Mouse (Mus musculus): Measurements from ENCODE around the gene Iqgap1. TPM values are rescaled to one million over a fixed set of nuclear protein-coding genes. Genes with fewer than 3 reads are reported as not detected.
"Not testable (repeated sequence)": the region's sequence is repeated elsewhere in the genome, so short reads cannot be mapped to it uniquely, and the experiment has no call there.

The Iqgap1 gene
- total and polyA plus RNA-seq, 2 experiments from 2014 or later: 11.5 to 35.9 TPM

- Histone ChIP-seq H3K9ac (no peak overlapping the region), H3K4me3 (ENCODE audit: low read depth, low read length) (no peak overlapping the region), H3K36me3 (ENCODE audit: insufficient read depth) (peaks cover 66% of the 10 kb centered on the region), H3K9me3 (ENCODE audit: low read length) (no peaks in the 10 kb centered on the region), H3K27me3 (ENCODE audit: insufficient read depth, low read length) (no peaks in the 10 kb centered on the region), H3K4me1 (ENCODE audit: insufficient read depth) (no peaks in the 10 kb centered on the region), H3K4me2 (ENCODE audit: low read depth) (no peak overlapping the region), H3K27ac (ENCODE audit: low read depth, low read length) (no peak overlapping the region)
- DNase-seq (no peak), ATAC-seq (no peak)
- TF ChIP-seq CTCF (IDR thresholded peaks at IDR 0.05; ENCODE audit: low read depth): no peak
- 62% methylated on average over 2 of the region's 2 CpGs for WGBS
Measured at GRCm38 (mm10) chr7:80753613-80754012, 72.2 kb downstream of the Iqgap1 start.

DNA sequence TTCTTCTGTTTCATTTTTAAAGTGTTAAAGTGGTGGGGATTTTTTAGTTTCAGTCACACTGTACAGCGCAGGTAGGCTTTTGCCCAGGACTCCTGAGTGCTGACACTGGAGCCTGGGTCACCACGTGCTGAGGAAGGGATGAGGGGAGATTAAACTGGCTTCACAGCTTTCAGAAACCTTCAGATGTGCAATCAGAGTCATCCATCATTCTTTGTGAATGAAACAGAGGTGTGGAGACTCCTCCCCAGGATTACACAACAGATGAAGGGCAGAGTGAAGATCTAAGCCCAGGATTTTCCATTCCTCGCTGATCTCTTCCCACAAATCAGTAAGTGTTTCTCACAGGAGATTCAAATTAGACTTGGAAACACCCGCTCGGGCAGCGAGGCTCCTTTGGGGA lies 76.2 kb downstream of the Iqgap1 start:
- Histone ChIP-seq H3K9ac (no peak overlapping the region), H3K4me3 (ENCODE audit: low read depth, low read length) (no peak overlapping the region), H3K27me3 (ENCODE audit: insufficient read depth, low read length) (no peaks in the 10 kb centered on the region), H3K36me3 (ENCODE audit: insufficient read depth) (peaks cover 59% of the 10 kb centered on the region), H3K4me1 (ENCODE audit: insufficient read depth) (0 out of 2 replicates have a peak, but pooled peaks cover 5% of the 10 kb centered on the region), H3K4me2 (ENCODE audit: low read depth) (no peak overlapping the region), H3K9me3 (ENCODE audit: low read length) (no peaks in the 10 kb centered on the region), H3K27ac (ENCODE audit: low read depth, low read length) (no peak overlapping the region)
- no peak for ATAC-seq
- DNase-seq: no peak
- 75% methylated on average over 6 of the region's 6 CpGs for WGBS
- TF ChIP-seq CTCF (IDR thresholded peaks at IDR 0.05; ENCODE audit: low read depth): no peak

- H3K9me3 ChIP-seq (ENCODE audit: low read length); H3K4me1 ChIP-seq (ENCODE audit: insufficient read depth); DNase-seq; ATAC-seq; H3K27ac ChIP-seq (ENCODE audit: low read depth, low read length); H3K9ac ChIP-seq; H3K4me3 ChIP-seq (ENCODE audit: low read depth, low read length); H3K4me2 ChIP-seq (ENCODE audit: low read depth); H3K27me3 ChIP-seq (ENCODE audit: insufficient read depth, low read length): not testable (repeated sequence)
- H3K36me3 ChIP-seq (ENCODE audit: insufficient read depth): peaks cover 64% of the 10 kb centered on the region
- WGBS: 96% methylated on average over 10 of the region's 10 CpGs
Measured at GRCm38 (mm10) chr7:80749109-80749508, 76.7 kb downstream of the Iqgap1 start.

- peaks cover 65% of the 10 kb centered on the region for H3K36me3 ChIP-seq (ENCODE audit: insufficient read depth)
- TF ChIP-seq CTCF (IDR thresholded peaks at IDR 0.05; ENCODE audit: low read depth): no peak
- 59% methylated on average over 7 of the region's 7 CpGs for whole genome bisulfite sequencing
Measured at GRCm38 (mm10) chr7:80747371-80747770, 78.4 kb downstream of the Iqgap1 start.

DNA sequence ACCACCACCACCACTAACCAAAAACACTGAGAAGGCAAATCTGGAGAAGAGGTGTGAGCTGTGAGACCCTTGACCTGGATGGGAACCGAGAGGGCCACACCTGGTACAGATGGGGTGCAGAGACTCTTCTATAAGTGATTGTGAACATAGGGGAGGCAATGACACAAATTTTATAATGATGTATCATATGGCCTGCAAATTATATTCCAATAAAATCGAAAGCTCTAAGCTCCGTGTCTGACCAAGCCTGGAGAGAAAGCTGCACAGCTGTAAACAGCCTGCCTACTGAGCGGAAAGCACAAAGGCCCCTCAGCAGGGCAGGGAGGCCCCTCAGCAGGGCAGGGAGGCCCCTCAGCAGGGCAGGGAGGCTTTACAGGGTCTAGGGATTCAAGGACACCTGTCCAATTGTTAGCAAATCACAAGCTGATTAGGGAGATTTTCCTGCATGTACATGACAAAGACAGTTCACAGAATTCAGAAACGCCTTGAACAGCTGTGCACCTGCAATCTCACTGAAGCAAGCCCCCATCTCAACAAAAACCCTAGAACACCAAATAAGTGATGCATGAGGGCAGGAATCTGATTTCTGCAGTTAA lies 79.5 kb downstream of the Iqgap1 start:
- Histone ChIP-seq H3K36me3 (ENCODE audit: insufficient read depth) (peaks cover 64% of the 10 kb centered on the region), H3K4me2 (ENCODE audit: low read depth) (no peak overlapping the region), H3K27me3 (ENCODE audit: insufficient read depth, low read length) (no peaks in the 10 kb centered on the region), H3K4me1 (ENCODE audit: insufficient read depth) (0 out of 2 replicates have a peak, but pooled peaks cover 5% of the 10 kb centered on the region), H3K27ac (ENCODE audit: low read depth, low read length) (0 out of 2 replicates have a peak overlapping the region, but pooled peaks have one; percentile 21), H3K4me3 (ENCODE audit: low read depth, low read length) (no peak overlapping the region), H3K9me3 (ENCODE audit: low read length) (no peaks in the 10 kb centered on the region), H3K9ac (peak overlapping the region; percentile 18; the same call in 1 of the 2 replicates)
- 17% methylated on average over 5 of the region's 5 CpGs for WGBS
- no peak for TF ChIP-seq CTCF (IDR thresholded peaks at IDR 0.05; ENCODE audit: low read depth)
- ATAC-seq (0 out of 2 replicates have a peak, but pooled peaks have one; percentile 27), DNase-seq (no peak)

More at GRCm38 (mm10) chr7:80747371-80747770, 78.4 kb downstream of the Iqgap1 start:
- no peak overlapping the region for H3K4me2 ChIP-seq (ENCODE audit: low read depth)
- H3K27ac ChIP-seq (ENCODE audit: low read depth, low read length): no peak overlapping the region
- 0 out of 2 replicates have a peak, but pooled peaks cover 5% of the 10 kb centered on the region for H3K4me1 ChIP-seq (ENCODE audit: insufficient read depth)
- no peak for ATAC-seq
- no peak for DNase-seq
- no peaks in the 10 kb centered on the region for H3K9me3 ChIP-seq (ENCODE audit: low read length)
- H3K27me3 ChIP-seq (ENCODE audit: insufficient read depth, low read length): no peaks in the 10 kb centered on the region
- no peak overlapping the region for H3K9ac ChIP-seq
- no peak overlapping the region for H3K4me3 ChIP-seq (ENCODE audit: low read depth, low read length)

- no peaks in the 10 kb centered on the region for H3K27me3 ChIP-seq (ENCODE audit: insufficient read depth, low read length)
- H3K9ac ChIP-seq: no peak overlapping the region
- WGBS: 7% methylated on average over 3 of the region's 3 CpGs
- no peak overlapping the region for H3K4me3 ChIP-seq (ENCODE audit: low read depth, low read length)
- peak; percentile 36; the same call in 1 of the 2 replicates for ATAC-seq
- no peaks in the 10 kb centered on the region for H3K9me3 ChIP-seq (ENCODE audit: low read length)
- H3K4me1 ChIP-seq (ENCODE audit: insufficient read depth): 0 out of 2 replicates have a peak, but pooled peaks cover 5% of the 10 kb centered on the region
- peaks cover 59% of the 10 kb centered on the region for H3K36me3 ChIP-seq (ENCODE audit: insufficient read depth)
- no peak overlapping the region for H3K27ac ChIP-seq (ENCODE audit: low read depth, low read length)
- no peak for TF ChIP-seq CTCF (IDR thresholded peaks at IDR 0.05; ENCODE audit: low read depth)
- no peak overlapping the region for H3K4me2 ChIP-seq (ENCODE audit: low read depth)
- no peak for DNase-seq
Measured at GRCm38 (mm10) chr7:80745746-80746145, 80.0 kb downstream of the Iqgap1 start.

- ATAC-seq (no peak), DNase-seq (no peak)
- Histone ChIP-seq H3K9ac (no peak overlapping the region), H3K27ac (ENCODE audit: low read depth, low read length) (no peak overlapping the region; the same call in 1 of the 2 replicates), H3K9me3 (ENCODE audit: low read length) (no peaks in the 10 kb centered on the region), H3K4me1 (ENCODE audit: insufficient read depth) (0 out of 2 replicates have a peak, but pooled peaks cover 5% of the 10 kb centered on the region), H3K27me3 (ENCODE audit: insufficient read depth, low read length) (no peaks in the 10 kb centered on the region), H3K4me2 (ENCODE audit: low read depth) (no peak overlapping the region), H3K4me3 (ENCODE audit: low read depth, low read length) (no peak overlapping the region), H3K36me3 (ENCODE audit: insufficient read depth) (peaks cover 55% of the 10 kb centered on the region)
- TF ChIP-seq CTCF (IDR thresholded peaks at IDR 0.05; ENCODE audit: low read depth): no peak
- WGBS: 13% methylated on average over 9 of the region's 9 CpGs
Measured at GRCm38 (mm10) chr7:80745250-80745649, 80.5 kb downstream of the Iqgap1 start.

All from forebrain, postnatal 0 days (tissue).